Mouse (Mus musculus) ES-Bruce4 (cell line): ENCODE data around the gene Gipc3. TPM values are rescaled to one million over a fixed set of nuclear protein-coding genes. Genes with fewer than 3 reads are reported as not detected.

Source experiments
- H3K27ac ChIP-seq: 2 replicates; pipeline ENCODE4 v1.5.1; 2012; ENCODE audit warnings: low read length, inconsistent platforms; ENCODE audit not compliant: insufficient read depth
- H3K27me3 ChIP-seq: 2 replicates; pipeline ENCODE4 v1.6.1; 2012; ENCODE audit warnings: mild to moderate bottlenecking, low read length, inconsistent platforms; ENCODE audit not compliant: control insufficient read depth, poor library complexity, insufficient read depth, severe bottlenecking
- H3K36me3 ChIP-seq: 2 replicates; pipeline ENCODE4 v1.6.1; 2012; ENCODE audit warnings: inconsistent platforms, mild to moderate bottlenecking, low read length, moderate library complexity; ENCODE audit not compliant: control insufficient read depth, poor library complexity, insufficient read depth, severe bottlenecking
- H3K4me1 ChIP-seq: one replicate; pipeline ENCODE4 v1.8.1; 2011; ENCODE audit warnings: low read length; ENCODE audit not compliant: control insufficient read depth, insufficient read depth
- H3K4me3 ChIP-seq: 2 replicates; pipeline ENCODE4 v1.5.1; 2011; ENCODE audit warnings: low read depth, mild to moderate bottlenecking, low read length
- H3K9ac ChIP-seq: 2 replicates; pipeline ENCODE4 v1.6.1; 2012; ENCODE audit warnings: low read depth, mild to moderate bottlenecking, inconsistent platforms; ENCODE audit not compliant: poor library complexity, severe bottlenecking
- H3K9me3 ChIP-seq: replicated peaks from 2 replicates; pipeline ENCODE4 v1.6.1; 2012; ENCODE audit warnings: mild to moderate bottlenecking, low read length, inconsistent platforms; ENCODE audit not compliant: control insufficient read depth, poor library complexity, insufficient read depth, severe bottlenecking
- CTCF ChIP-seq: IDR thresholded peaks from one replicate; pipeline ENCODE4 v1.8.1; 2011; ENCODE audit warnings: low read depth, low read length
- EP300 ChIP-seq: IDR thresholded peaks from 2 replicates; pipeline ENCODE4 v1.6.1; 2011; ENCODE audit warnings: low read depth, low read length; ENCODE audit not compliant: insufficient read depth
- POLR2A ChIP-seq: IDR thresholded peaks from one replicate; pipeline ENCODE4 v1.8.1; 2011; ENCODE audit warnings: low read length; ENCODE audit not compliant: insufficient read depth
- polyA plus RNA-seq: library from polyadenylated mRNA; stranded (reverse); fragments of >200 nt; gene quantifications from 2 replicates; pipeline ENCODE4 v1.2.4, GENCODE M21; 2011; ENCODE audit warnings: low read depth; ENCODE audit not compliant: missing spikeins, insufficient read depth, insufficient read length

The Gipc3 gene
- polyA plus RNA-seq, 1 experiment, result 1.2 TPM

- no peaks in the 10 kb centered on the region for H3K9me3 ChIP-seq
- H3K27me3 ChIP-seq, result no peaks in the 10 kb centered on the region
- H3K4me1 ChIP-seq, result no peaks in the 10 kb centered on the region
- H3K27ac ChIP-seq, result no peak overlapping the region
- TF ChIP-seq POLR2A (no peak), EP300 (no peak)
- H3K9ac ChIP-seq, result no peak overlapping the region
- H3K36me3 ChIP-seq, result no peaks in the 10 kb centered on the region; the same call in 1 of the 2 replicates
- H3K4me3 ChIP-seq, result no peak overlapping the region
These were observed 33.5 kb downstream of the Gipc3 start for GRCm38 (mm10) chr10:81309571-81309970.

GRCm38 (mm10) chr10:81306837-81307682 lies 36.0 kb downstream of the Gipc3 start:
- Histone ChIP-seq H3K4me1 (no peaks in the 10 kb centered on the region), H3K27me3 (no peaks in the 10 kb centered on the region), H3K27ac (no peak overlapping the region), H3K9ac (no peak overlapping the region), H3K9me3 (no peaks in the 10 kb centered on the region), H3K36me3 (no peaks in the 10 kb centered on the region; the same call in 1 of the 2 replicates), H3K4me3 (no peak overlapping the region)
- TF ChIP-seq EP300, result no peak
- no peak for TF ChIP-seq POLR2A

- Histone ChIP-seq H3K27ac (no peak overlapping the region), H3K27me3 (no peaks in the 10 kb centered on the region), H3K4me3 (no peak overlapping the region), H3K4me1 (no peaks in the 10 kb centered on the region), H3K9ac (no peak overlapping the region), H3K36me3 (no peaks in the 10 kb centered on the region; the same call in 1 of the 2 replicates), H3K9me3 (no peaks in the 10 kb centered on the region)
- TF ChIP-seq CTCF (no peak), POLR2A (no peak), EP300 (no peak)
These were observed 36.8 kb downstream of the Gipc3 start for GRCm38 (mm10) chr10:81306173-81306668.

DNA sequence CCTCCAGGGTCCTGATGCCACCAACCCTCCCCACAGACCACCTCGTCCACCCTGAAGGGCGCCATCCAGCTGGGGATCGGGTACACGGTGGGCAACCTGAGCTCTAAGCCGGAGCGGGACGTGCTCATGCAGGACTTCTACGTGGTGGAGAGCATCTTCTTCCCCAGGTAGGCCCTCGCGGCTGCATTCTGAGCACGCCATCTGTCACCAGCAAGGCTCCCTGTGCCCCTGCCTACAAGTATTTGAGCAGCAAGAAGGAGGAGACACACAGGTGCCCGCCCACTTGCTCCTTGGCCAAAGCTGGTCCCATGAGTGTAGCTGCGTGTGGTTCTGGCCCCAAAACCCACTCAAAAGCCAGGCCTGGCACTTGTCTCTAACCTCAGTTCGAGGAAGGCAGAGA lies 37.4 kb downstream of the Gipc3 start:
- Histone ChIP-seq H3K4me3 (no peak overlapping the region), H3K36me3 (no peaks in the 10 kb centered on the region)

DNA sequence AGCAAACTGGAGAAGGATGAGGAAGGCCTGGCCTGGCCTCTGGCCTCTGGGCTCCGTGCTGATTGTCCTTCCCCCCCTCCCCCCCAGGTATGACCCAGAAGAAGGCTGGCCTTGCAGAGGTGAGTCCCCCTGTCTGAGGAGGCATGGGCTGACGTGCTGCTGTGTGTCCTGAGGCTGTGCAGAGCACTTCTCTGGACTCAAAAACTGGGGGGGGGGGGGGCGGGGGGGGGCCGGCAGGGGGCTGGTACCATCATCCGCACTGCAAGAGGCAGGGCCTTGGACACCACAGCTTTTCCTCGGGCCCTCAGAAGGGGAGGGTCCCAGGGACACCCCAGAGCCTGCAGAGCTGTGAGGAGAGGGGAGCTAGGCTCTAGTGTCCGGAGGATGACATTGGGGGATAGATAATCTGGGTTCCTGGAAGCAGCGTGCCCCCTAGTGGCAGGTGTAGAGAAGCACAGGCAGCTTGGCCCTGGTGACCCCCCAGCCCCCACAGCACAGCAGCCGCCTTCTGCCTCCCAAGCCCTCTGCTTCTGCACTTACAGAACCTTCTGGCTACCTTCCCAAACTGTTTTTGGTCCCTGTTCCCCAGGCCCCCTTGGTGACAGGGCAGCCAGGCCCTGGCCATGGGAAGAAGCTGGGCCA lies 38.3 kb downstream of the Gipc3 start:
- Histone ChIP-seq H3K27me3 (no peaks in the 10 kb centered on the region), H3K9me3 (no peaks in the 10 kb centered on the region), H3K4me1 (no peaks in the 10 kb centered on the region), H3K27ac (no peak overlapping the region), H3K36me3 (no peaks in the 10 kb centered on the region), H3K9ac (no peak overlapping the region), H3K4me3 (no peak overlapping the region)
- TF ChIP-seq CTCF (peak; percentile 91), POLR2A (no peak), EP300 (peak; percentile 27; the same call in 1 of the 2 replicates)

More for the DNA sequence above, 37.4 kb downstream of the Gipc3 start:
- Histone ChIP-seq H3K27ac (no peak overlapping the region), H3K9ac (no peak overlapping the region), H3K27me3 (no peaks in the 10 kb centered on the region), H3K9me3 (no peaks in the 10 kb centered on the region), H3K4me1 (no peaks in the 10 kb centered on the region)
- TF ChIP-seq EP300, result no peak
- TF ChIP-seq CTCF, result no peak
- TF ChIP-seq POLR2A, result no peak

DNA sequence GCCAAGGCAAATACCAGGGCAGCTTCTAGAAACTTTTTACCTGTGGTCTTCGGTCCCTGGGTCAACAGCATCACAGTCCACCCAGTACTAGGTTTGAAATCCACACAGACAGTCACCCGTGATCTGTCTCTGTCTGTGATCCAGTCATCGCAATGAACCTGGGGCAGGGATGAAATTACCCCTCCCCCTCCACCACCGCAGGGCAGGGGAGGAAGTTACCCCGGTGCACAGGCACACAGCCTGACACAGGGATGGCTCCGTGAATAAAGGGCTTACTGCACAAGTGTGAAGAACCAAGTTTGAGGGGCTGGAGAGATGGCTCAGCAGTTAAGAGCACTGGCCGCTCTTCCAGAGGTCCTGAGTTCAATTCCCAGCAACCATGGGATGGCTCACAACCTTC lies 39.3 kb downstream of the Gipc3 start:
- no peak overlapping the region for H3K4me3 ChIP-seq
- no peaks in the 10 kb centered on the region for H3K9me3 ChIP-seq
- no peaks in the 10 kb centered on the region for H3K36me3 ChIP-seq
- H3K27me3 ChIP-seq, result no peaks in the 10 kb centered on the region
- no peaks in the 10 kb centered on the region for H3K4me1 ChIP-seq
- no peak overlapping the region for H3K27ac ChIP-seq
- TF ChIP-seq POLR2A, result no peak
- no peak for TF ChIP-seq EP300
- no peak for TF ChIP-seq CTCF
- H3K9ac ChIP-seq, result no peak overlapping the region
